Mouse (Mus musculus): ENCODE results near the gene Gm20747.
"Not testable (repeated sequence)": the region's sequence is repeated elsewhere in the genome, so short reads cannot be mapped to it uniquely, and the experiment has no call there.

The Gm20747 gene

GRCm38 (mm10) chrY:53418191-53418590 lies at the start of gene Gm20747:
Gene Gm20747 (minus strand): TSS chrY:53418291.
- not testable (repeated sequence) for DNase-seq (ENCODE audit: low spot score in 2 of 2)
